Comparison of ENCODE assay signal across 30 mouse cellular contexts in the genomic region with DNA sequence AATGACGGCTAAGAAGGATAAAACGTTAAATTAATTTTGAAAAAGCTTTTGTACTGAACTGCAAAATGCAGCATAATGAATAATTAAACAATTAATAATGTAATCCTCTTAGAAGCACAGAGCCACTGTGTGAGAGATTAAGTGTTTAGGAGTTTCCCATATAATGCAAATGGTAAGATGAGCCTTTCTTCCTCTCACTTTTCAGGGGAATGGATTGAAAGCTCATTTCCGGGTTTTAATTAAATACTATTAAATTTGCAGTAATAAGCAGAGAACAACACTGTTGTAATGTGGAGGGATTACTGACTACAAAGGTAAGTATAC.
DNase-seq lines count a peak whose midpoint lies in the region; ATAC-seq and TF ChIP-seq lines count a peak whose summit lies in the region.
"Had no signal": no experiment of that assay in that cellular context is flagged by ENCODE, and none has a peak within 500 bp of the region (broad histone marks: within the 10 kb centered on the region; RNA-seq: fewer than 3 reads in every experiment).

No protein-coding gene starts in this region.

- H3K4me3 ChIP-seq in forebrain, embryonic 11.5 days (ENCODE audit: low read depth, low read length) = no peak overlapping the region
- no peak overlapping the region for H3K4me3 ChIP-seq in forebrain, embryonic 16.5 days (replicated peaks; ENCODE audit: low read length)
- H3K4me3 ChIP-seq in layer of hippocampus, adult 2 months = peak overlapping the region; percentile 8; the same call in 1 of the 2 replicates
- no peak overlapping the region for H3K4me3 ChIP-seq in forebrain, embryonic 13.5 days
- H3K4me3 ChIP-seq in midbrain, embryonic 15.5 days = no peak overlapping the region
- H3K4me3 ChIP-seq: embryonic facial prominence, embryonic 10.5 days; embryonic facial prominence, embryonic 15.5 days; heart, embryonic 10.5 days; left cerebral cortex, adult 2 months; limb, embryonic 13.5 days; megakaryocyte, embryonic 14.5 days; neural tube, embryonic 15.5 days had no signal

- no peak overlapping the region for H3K27ac ChIP-seq in forebrain, embryonic 11.5 days (ENCODE audit: low read depth, low read length)
- no peak overlapping the region for H3K27ac ChIP-seq in forebrain, embryonic 16.5 days (ENCODE audit: low read length)
- peak overlapping the region; percentile 70; the same call in 1 of the 2 replicates for H3K27ac ChIP-seq in layer of hippocampus, adult 2 months
- no peak overlapping the region for H3K27ac ChIP-seq in forebrain, embryonic 13.5 days
- H3K27ac ChIP-seq in midbrain, embryonic 15.5 days = no peak overlapping the region
- H3K27ac ChIP-seq: embryonic facial prominence, embryonic 10.5 days; embryonic facial prominence, embryonic 15.5 days; heart, embryonic 10.5 days; left cerebral cortex, adult 2 months; limb, embryonic 13.5 days; neural tube, embryonic 15.5 days; stomach, postnatal 0 days had no signal

- H3K36me3 ChIP-seq in forebrain, embryonic 11.5 days (ENCODE audit: control insufficient read depth, insufficient read depth, low read length) = no peaks in the 10 kb centered on the region
- H3K36me3 ChIP-seq in forebrain, embryonic 16.5 days (ENCODE audit: control insufficient read depth, insufficient read depth) = no peaks in the 10 kb centered on the region
- H3K36me3 ChIP-seq in forebrain, embryonic 13.5 days (ENCODE audit: poor library complexity, severe bottlenecking) = no peaks in the 10 kb centered on the region
- H3K36me3 ChIP-seq in midbrain, embryonic 15.5 days (replicated peaks) = no peaks in the 10 kb centered on the region
- H3K36me3 ChIP-seq: embryonic facial prominence, embryonic 10.5 days; embryonic facial prominence, embryonic 15.5 days; heart, embryonic 10.5 days; limb, embryonic 13.5 days; neural tube, embryonic 15.5 days had no signal

- WGBS in forebrain, embryonic 11.5 days = 27% methylated on average over 3 of the region's 3 CpGs
- 9% methylated on average over 3 of the region's 3 CpGs for WGBS in forebrain, embryonic 16.5 days
- 16% methylated on average over 3 of the region's 3 CpGs for WGBS in forebrain, embryonic 13.5 days
- 20% methylated on average over 3 of the region's 3 CpGs for WGBS in midbrain, embryonic 15.5 days

- peak; percentile 45; the same call in 1 of the 2 replicates for ATAC-seq in forebrain, embryonic 11.5 days (replicated peaks; ENCODE audit: low FRiP score)
- ATAC-seq in forebrain, embryonic 16.5 days = no peak
- peak; percentile 48 for ATAC-seq in forebrain, embryonic 13.5 days
- ATAC-seq in midbrain, embryonic 15.5 days (replicated peaks) = peak; percentile 39
- ATAC-seq: intestine, postnatal 0 days had no signal

- no peaks in the 10 kb centered on the region for H3K27me3 ChIP-seq in forebrain, embryonic 11.5 days (ENCODE audit: control insufficient read depth, insufficient read depth, low read length)
- no peaks in the 10 kb centered on the region for H3K27me3 ChIP-seq in forebrain, embryonic 16.5 days (replicated peaks; ENCODE audit: control insufficient read depth, insufficient read depth, low read length)
- no peaks in the 10 kb centered on the region for H3K27me3 ChIP-seq in forebrain, embryonic 13.5 days
- no peaks in the 10 kb centered on the region for H3K27me3 ChIP-seq in midbrain, embryonic 15.5 days (replicated peaks)
- H3K27me3 ChIP-seq: CH12.LX; embryonic facial prominence, embryonic 15.5 days; limb, embryonic 13.5 days; megakaryocyte, embryonic 14.5 days; neural tube, embryonic 15.5 days had no signal

- no peak for DNase-seq in forebrain, embryonic 11.5 days (ENCODE audit: low spot score)
- DNase-seq in layer of hippocampus, adult 2 months (ENCODE audit: low spot score in 2 of 2) = no peak
- DNase-seq in layer of hippocampus, postnatal 25 days (ENCODE audit: extremely low spot score in 1 of 2, low spot score in 1 of 2) = no peak
- no peak for DNase-seq in heart, postnatal 4 days
- no peak for DNase-seq in kidney, adult 9 months
- DNase-seq: adrenal gland, postnatal 10 days; cerebellum, adult 8-10 months; gastrocnemius, postnatal 25 days; heart, adult 11 months; heart, postnatal 36 days; kidney, postnatal 14 days; lung, postnatal 4 days; right cerebral cortex, adult 18-20 months; spleen, adult 18-20 months; thymus, adult 18-20 months; thymus, postnatal 25 days had no signal

- H3K4me1 ChIP-seq in forebrain, embryonic 11.5 days (replicated peaks; ENCODE audit: control insufficient read depth, insufficient read depth, low read length) = 0 out of 2 replicates have a peak, but pooled peaks cover 2% of the 10 kb centered on the region
- H3K4me1 ChIP-seq in forebrain, embryonic 16.5 days (replicated peaks; ENCODE audit: control insufficient read depth, insufficient read depth, low read length) = peaks cover 7% of the 10 kb centered on the region
- H3K4me1 ChIP-seq in forebrain, embryonic 13.5 days = peaks cover 9% of the 10 kb centered on the region; the same call in 1 of the 2 replicates
- H3K4me1 ChIP-seq in midbrain, embryonic 15.5 days = peaks cover 6% of the 10 kb centered on the region
- H3K4me1 ChIP-seq: embryonic facial prominence, embryonic 10.5 days; embryonic facial prominence, embryonic 15.5 days; heart, embryonic 10.5 days; limb, embryonic 13.5 days; megakaryocyte, embryonic 14.5 days; neural tube, embryonic 15.5 days had no signal

- H3K9ac ChIP-seq in forebrain, embryonic 11.5 days (ENCODE audit: low read length) = no peak overlapping the region
- no peak overlapping the region for H3K9ac ChIP-seq in forebrain, embryonic 16.5 days (replicated peaks; ENCODE audit: low read depth, low read length)
- H3K9ac ChIP-seq in forebrain, embryonic 13.5 days = no peak overlapping the region
- no peak overlapping the region for H3K9ac ChIP-seq in midbrain, embryonic 15.5 days
- H3K9ac ChIP-seq: embryonic facial prominence, embryonic 15.5 days; limb, embryonic 13.5 days; neural tube, embryonic 15.5 days had no signal

- TF ChIP-seq CTCF in layer of hippocampus, adult 2 months (conservative IDR thresholded peaks at IDR 0.05) = no peak

- no peaks in the 10 kb centered on the region for H3K9me3 ChIP-seq in forebrain, embryonic 11.5 days (ENCODE audit: control insufficient read depth, low read length)
- no peaks in the 10 kb centered on the region for H3K9me3 ChIP-seq in forebrain, embryonic 16.5 days (ENCODE audit: control insufficient read depth, low read length)
- no peaks in the 10 kb centered on the region for H3K9me3 ChIP-seq in forebrain, embryonic 13.5 days (replicated peaks)
- H3K9me3 ChIP-seq in midbrain, embryonic 15.5 days = no peaks in the 10 kb centered on the region
- H3K9me3 ChIP-seq: embryonic facial prominence, embryonic 10.5 days; embryonic facial prominence, embryonic 15.5 days; heart, embryonic 10.5 days; limb, embryonic 13.5 days; megakaryocyte, embryonic 14.5 days; neural tube, embryonic 15.5 days had no signal

- H3K4me2 ChIP-seq in forebrain, embryonic 11.5 days (ENCODE audit: low read depth, low read length, severe bottlenecking) = no peak overlapping the region
- no peak overlapping the region for H3K4me2 ChIP-seq in forebrain, embryonic 16.5 days (ENCODE audit: low read length)
- H3K4me2 ChIP-seq in forebrain, embryonic 13.5 days = no peak overlapping the region
- H3K4me2 ChIP-seq in midbrain, embryonic 15.5 days = peak overlapping the region; percentile 23; the same call in 1 of the 2 replicates
- H3K4me2 ChIP-seq: embryonic facial prominence, embryonic 15.5 days; limb, embryonic 13.5 days; liver, embryonic 11.5 days; neural tube, embryonic 15.5 days had no signal
